Mouse (Mus musculus) embryonic facial prominence, embryonic 11.5 days (tissue): ENCODE measurements around the gene Ube2i. TPM values are rescaled to one million over a fixed set of nuclear protein-coding genes. Genes with fewer than 3 reads are reported as not detected.
A peak's percentile ranks its signal among the peaks of the same experiment; 100 is the strongest.
"Not testable (repeated sequence)": the region's sequence is repeated elsewhere in the genome, so short reads cannot be mapped to it uniquely, and the experiment has no call there.

Source experiments
- ATAC-seq: fragments of 200-750 bp; cut with Nextera tagmentation; replicated peaks from 2 replicates; pipeline ENCODE4 v1.8.0; 2017; ENCODE audit warnings: low read depth; ENCODE audit not compliant: insufficient number of reproducible peaks, low FRiP score, low TSS enrichment
- DNase-seq: peaks from one replicate; pipeline ENCODE4 v3.0.0-alpha.2; 2015; ENCODE audit warnings: low spot score
- H3K27ac ChIP-seq: fragments of 300-500 bp; sonication (generic); replicated peaks from 2 replicates; pipeline ENCODE4 v1.5.1; 2014; ENCODE audit warnings: mild to moderate bottlenecking, low read depth, low read length, control low read depth
- H3K27me3 ChIP-seq: fragments of 300-500 bp; sonication (generic); 2 replicates; pipeline ENCODE4 v1.6.1; 2014; ENCODE audit warnings: mild to moderate bottlenecking, low read length, moderate library complexity, mixed read lengths; ENCODE audit not compliant: control insufficient read depth, insufficient read depth
- H3K36me3 ChIP-seq: fragments of 300-500 bp; sonication (generic); replicated peaks from 2 replicates; pipeline ENCODE4 v1.6.1; 2014; ENCODE audit warnings: low read depth, mild to moderate bottlenecking, low read length, moderate library complexity, mixed read lengths; ENCODE audit not compliant: control insufficient read depth, insufficient read depth
- H3K4me1 ChIP-seq: fragments of 300-500 bp; sonication (generic); 2 replicates; pipeline ENCODE4 v1.6.1; 2014; ENCODE audit warnings: low read length, mixed read lengths; ENCODE audit not compliant: control insufficient read depth, insufficient read depth
- H3K4me2 ChIP-seq: fragments of 300-500 bp; sonication (generic); 2 replicates; pipeline ENCODE4 v1.6.1; 2014; ENCODE audit warnings: low read depth, mild to moderate bottlenecking, control low read depth, low read length, moderate library complexity
- H3K4me3 ChIP-seq: fragments of 300-500 bp; sonication (generic); 2 replicates; pipeline ENCODE4 v1.5.1; 2014; ENCODE audit warnings: low read depth, low read length, control low read depth
- H3K9ac ChIP-seq: fragments of 300-500 bp; sonication (generic); replicated peaks from 2 replicates; pipeline ENCODE4 v1.6.1; 2014; ENCODE audit warnings: mild to moderate bottlenecking, control low read depth, low read length
- H3K9me3 ChIP-seq: fragments of 300-500 bp; sonication (generic); replicated peaks from 2 replicates; pipeline ENCODE4 v1.6.1; 2016; ENCODE audit warnings: mild to moderate bottlenecking, low read length, inconsistent platforms, mixed read lengths; ENCODE audit not compliant: control insufficient read depth
- WGBS: fragments of 180-500 bp; shearing (Covaris S2); extraction: QIAGEN DNeasy Blood & Tissue Kit; methylation state at CpG from one replicate; pipeline ENCODE4 v1.1.7; 2014; 5-methylcytosine and 5-hydroxymethylcytosine counted together
- polyA plus RNA-seq: library from polyadenylated mRNA; unstranded; fragments of >200 nt; fragmentation: Nextera tagmentation; extraction: Ambion mirVana; gene quantifications from 2 replicates; pipeline ENCODE4 v1.2.1, GENCODE M21; 2014

Gene Ube2i
- polyA plus RNA-seq, 1 experiment from 2014 or later, result 923 TPM

DNA sequence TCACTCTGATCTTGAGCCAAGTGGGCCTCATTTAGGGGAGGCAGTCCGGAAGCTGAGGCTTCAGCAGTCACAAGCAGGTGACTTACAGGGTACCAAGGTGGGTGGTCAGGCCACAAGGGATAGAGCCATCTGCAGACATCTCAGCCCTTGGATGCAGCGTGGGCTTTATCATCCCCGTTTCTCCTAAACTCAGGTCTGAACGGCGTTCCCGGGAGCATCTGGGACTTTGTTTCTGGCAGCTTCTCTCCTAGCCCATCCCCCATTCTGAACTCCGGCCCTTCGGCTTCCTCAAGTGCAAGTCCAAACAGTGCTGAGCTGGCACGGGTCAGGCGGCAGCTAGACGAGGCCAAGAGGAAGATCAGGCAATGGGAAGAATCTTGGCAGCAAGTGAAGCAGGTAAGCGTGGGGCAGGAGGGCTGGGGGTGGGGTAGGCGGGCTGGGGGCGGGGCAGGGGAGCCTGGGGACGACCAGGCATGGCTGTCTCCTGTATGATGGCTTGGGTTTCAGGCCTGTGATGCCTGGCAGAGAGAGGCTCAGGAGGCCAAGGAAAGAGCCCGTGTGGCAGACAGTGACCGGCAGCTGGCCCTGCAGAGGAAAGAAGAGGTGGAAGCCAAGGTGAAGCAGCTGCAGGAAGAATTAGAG lies 44.3 kb downstream of the Ube2i start:
- not testable (repeated sequence) for H3K4me2 ChIP-seq, DNase-seq, H3K36me3 ChIP-seq, ATAC-seq, H3K27ac ChIP-seq, H3K4me3 ChIP-seq, H3K9me3 ChIP-seq, H3K4me1 ChIP-seq, H3K9ac ChIP-seq, H3K27me3 ChIP-seq
- 88% methylated on average over 11 of the region's 17 CpGs for WGBS

DNA sequence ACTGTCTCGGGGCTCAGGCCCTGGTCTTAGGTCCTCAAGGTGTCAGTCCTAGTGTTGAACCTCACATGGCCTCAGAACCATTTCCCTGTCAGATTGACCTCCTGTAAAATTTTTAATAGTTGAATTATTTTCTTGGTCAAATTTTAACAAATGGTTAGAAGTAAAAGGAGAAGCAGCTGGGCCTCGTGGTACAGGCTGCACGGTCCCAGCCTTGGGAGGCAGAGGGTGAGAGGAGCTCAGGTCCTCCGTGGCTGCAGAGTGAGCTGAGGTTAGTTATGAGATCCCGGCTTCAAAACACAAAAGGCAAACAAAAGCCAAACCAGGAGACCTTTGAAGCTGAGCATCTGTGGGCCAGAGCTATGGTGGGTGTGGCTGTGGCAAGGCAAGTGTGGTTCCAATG lies 46.4 kb downstream of the Ube2i start:
- no peaks in the 10 kb centered on the region for H3K27me3 ChIP-seq
- no peak overlapping the region for H3K4me3 ChIP-seq
- H3K4me2 ChIP-seq, result no peak overlapping the region
- no peaks in the 10 kb centered on the region for H3K36me3 ChIP-seq
- DNase-seq (no peak), ATAC-seq (no peak)
- 94% methylated on average over 5 of the region's 5 CpGs for WGBS
- H3K4me1 ChIP-seq, result no peaks in the 10 kb centered on the region
- H3K9me3 ChIP-seq, result no peaks in the 10 kb centered on the region
- no peak overlapping the region for H3K27ac ChIP-seq
- no peak overlapping the region for H3K9ac ChIP-seq

DNA sequence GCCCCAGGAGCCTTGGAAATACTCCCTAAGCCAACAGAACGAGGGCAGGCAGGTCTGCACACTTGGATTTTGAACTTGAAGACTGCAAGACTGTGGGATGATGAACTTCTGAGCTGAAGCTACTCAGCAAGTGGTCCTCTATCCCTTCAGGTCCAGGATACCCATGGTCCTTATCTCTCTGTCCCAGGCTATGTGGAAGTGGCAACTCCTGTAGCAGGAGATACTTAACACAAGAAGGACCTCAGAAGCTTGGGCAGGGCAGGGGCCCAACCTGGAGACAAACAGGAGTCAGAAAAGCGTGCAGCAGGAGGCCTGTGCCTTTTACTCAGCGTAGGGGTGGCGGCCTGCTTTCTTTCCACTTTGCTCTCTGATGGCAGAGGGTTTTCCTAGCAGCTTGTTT lies 48.8 kb downstream of the Ube2i start:
- Histone ChIP-seq H3K9ac (no peak overlapping the region), H3K4me3 (no peak overlapping the region), H3K4me1 (no peaks in the 10 kb centered on the region), H3K9me3 (no peaks in the 10 kb centered on the region), H3K27ac (no peak overlapping the region), H3K27me3 (no peaks in the 10 kb centered on the region), H3K36me3 (no peaks in the 10 kb centered on the region), H3K4me2 (no peak overlapping the region)
- 89% methylated on average over 4 of the region's 4 CpGs for WGBS
- DNase-seq (no peak), ATAC-seq (no peak)

DNA sequence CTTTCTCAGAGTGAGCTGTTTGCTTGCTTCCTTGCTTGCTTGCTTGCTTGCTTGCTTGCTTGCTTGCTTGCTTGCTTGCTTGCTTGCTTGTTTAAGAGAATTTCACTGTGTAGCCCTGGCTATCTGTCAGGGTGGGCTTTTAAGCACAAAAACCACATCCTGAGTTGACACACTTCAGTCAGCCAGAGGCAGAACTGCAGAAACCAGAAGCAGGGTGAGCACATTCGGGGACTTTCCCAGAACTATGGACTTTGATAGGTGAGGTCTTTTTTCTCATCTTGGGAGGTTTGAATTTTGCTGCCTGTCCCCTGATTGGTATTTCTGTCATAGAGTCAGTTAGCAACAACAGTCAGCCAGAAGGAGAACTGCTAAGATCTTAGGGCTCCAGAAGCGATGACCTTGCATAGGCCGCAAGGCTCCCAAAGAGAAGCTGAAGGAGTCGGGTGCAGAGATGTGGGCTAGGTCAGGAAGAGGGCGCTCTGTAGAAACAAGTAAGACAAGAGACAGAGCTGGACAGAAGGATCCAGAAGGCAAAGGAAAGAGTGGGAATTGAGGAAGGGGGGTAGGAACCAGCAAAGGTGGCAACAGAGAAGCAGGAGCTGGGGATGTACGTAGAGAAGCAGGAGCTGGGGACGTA lies 49.7 kb downstream of the Ube2i start:
- H3K27me3 ChIP-seq, result no peaks in the 10 kb centered on the region
- ATAC-seq (no peak), DNase-seq (no peak)
- no peaks in the 10 kb centered on the region for H3K4me1 ChIP-seq
- WGBS, result 88% methylated on average over 7 of the region's 7 CpGs
- no peaks in the 10 kb centered on the region for H3K9me3 ChIP-seq
- no peaks in the 10 kb centered on the region for H3K36me3 ChIP-seq
- H3K27ac ChIP-seq, result no peak overlapping the region
- no peak overlapping the region for H3K4me2 ChIP-seq
- H3K9ac ChIP-seq, result no peak overlapping the region
- no peak overlapping the region for H3K4me3 ChIP-seq

DNA sequence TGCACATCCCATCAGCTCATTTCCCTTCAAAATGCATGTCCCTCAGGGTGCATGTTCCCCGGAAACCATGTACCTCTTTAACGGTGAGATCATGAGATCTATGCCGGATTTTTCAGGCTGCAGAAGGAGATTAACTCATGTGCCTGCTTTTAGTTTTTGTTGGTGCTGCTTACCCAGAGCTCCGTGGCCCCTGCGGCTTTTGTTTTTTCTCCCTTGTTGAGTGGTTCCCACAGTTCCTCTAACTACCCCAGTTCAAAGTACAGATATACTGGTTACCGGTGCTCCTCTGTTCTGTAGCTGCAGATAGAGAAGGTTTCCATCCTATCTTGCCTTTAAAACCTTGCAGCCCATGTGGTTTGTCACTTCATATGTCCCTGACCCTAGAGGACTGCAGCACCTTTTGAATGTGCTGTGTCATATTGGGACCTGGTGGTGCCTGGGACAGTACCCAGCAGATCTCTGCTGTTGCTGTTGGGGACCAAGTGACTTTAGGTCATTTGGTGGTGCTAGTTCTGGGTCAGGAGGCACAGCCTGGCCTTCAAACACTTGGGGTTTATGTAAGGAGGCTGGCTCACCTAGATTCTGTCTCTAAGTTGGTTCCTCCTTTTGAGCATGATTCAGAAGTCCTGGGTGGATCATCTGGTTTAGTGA lies 51.3 kb downstream of the Ube2i start:
- no peak overlapping the region; the same call in 1 of the 2 replicates for H3K4me2 ChIP-seq
- peak overlapping the region; percentile 8; the same call in 1 of the 2 replicates for H3K4me3 ChIP-seq
- 41% methylated on average over 6 of the region's 6 CpGs for WGBS
- H3K9me3 ChIP-seq, result no peaks in the 10 kb centered on the region
- no peaks in the 10 kb centered on the region for H3K36me3 ChIP-seq
- H3K27ac ChIP-seq, result no peak overlapping the region; the same call in 1 of the 2 replicates
- ATAC-seq (no peak), DNase-seq (no peak)
- H3K27me3 ChIP-seq, result no peaks in the 10 kb centered on the region
- no peak overlapping the region for H3K9ac ChIP-seq
- no peaks in the 10 kb centered on the region for H3K4me1 ChIP-seq

DNA sequence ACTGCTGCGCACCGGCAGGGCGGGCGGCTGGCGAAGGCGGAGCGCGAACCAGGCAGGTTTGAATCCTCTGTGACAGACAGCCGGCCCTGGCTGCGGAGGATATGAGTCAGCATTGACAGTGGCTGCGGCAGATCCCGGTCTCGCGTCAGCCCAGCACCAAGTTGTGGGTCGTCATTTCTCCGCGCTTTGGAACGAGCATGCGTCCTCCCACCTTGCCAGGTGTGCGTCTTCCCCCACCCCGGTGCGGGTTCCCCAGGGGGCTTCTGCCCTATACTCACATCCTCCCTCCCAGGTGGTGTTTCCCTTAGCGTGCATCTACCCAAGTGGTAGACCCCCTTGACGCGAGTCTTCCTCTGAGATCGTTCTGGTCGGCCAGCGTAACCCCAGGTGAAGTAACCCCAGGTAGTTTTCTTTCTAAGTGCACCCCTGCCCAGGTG lies 51.9 kb downstream of the Ube2i start:
- H3K9me3 ChIP-seq, DNase-seq, H3K9ac ChIP-seq, H3K4me1 ChIP-seq, H3K27ac ChIP-seq, H3K27me3 ChIP-seq, H3K36me3 ChIP-seq: not testable (repeated sequence)
- H3K4me3 ChIP-seq, result peak overlapping the region; percentile 8; the same call in 1 of the 2 replicates
- H3K4me2 ChIP-seq, result peak overlapping the region; percentile 38
- 12% methylated on average over 13 of the region's 28 CpGs for WGBS
- peak; percentile 70; the same call in 1 of the 2 replicates for ATAC-seq

DNA sequence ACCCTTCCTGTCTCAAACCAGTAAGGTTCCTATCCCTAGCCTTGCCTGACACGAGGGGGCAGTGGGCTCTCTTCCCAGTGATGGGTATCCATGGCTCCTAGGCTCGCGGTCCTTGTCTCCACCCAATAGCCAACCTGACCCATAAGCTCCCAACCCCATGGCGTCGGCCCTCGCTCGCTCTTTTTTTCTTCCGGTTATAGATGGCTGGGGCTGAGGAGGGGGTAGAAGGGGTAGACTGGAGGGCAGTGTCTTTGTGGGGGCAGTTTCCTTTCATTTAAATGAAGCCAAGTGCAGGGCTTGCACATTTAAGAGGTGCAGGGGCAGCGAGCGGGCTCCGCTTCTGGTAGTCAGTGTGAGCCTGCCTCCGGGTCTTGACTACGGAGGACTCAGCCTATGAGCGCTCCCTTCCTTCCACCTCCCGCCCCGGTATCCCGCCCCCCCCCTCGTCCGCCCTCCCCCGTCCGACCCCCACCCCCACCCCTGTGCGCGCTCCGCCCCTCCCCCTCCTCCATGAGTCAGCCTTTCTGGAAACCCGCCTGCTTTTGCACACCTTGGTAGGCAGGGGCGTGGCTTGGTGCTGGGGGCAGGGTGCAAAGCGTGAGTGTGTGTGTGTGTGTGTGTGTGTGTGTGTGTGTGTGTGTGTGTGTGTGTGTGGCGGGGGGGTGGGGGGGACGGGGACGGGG lies 52.5 kb downstream of the Ube2i start:
- DNase-seq (peak; percentile 56), ATAC-seq (peak; percentile 79)
- peak overlapping the region; percentile 72 for H3K4me2 ChIP-seq
- no peak overlapping the region for H3K27ac ChIP-seq
- no peaks in the 10 kb centered on the region for H3K9me3 ChIP-seq
- peak overlapping the region; percentile 33 for H3K4me3 ChIP-seq
- under 1% methylated on average over 20 of the region's 30 CpGs for WGBS
- H3K36me3 ChIP-seq, result no peaks in the 10 kb centered on the region
- H3K9ac ChIP-seq, result peak overlapping the region; percentile 55
- no peaks in the 10 kb centered on the region for H3K4me1 ChIP-seq
- no peaks in the 10 kb centered on the region for H3K27me3 ChIP-seq
